Mouse (Mus musculus) intestine, embryonic 14.5 days (tissue): ENCODE measurements around the gene Gm21865. TPM values are rescaled to one million over a fixed set of nuclear protein-coding genes. Genes with fewer than 3 reads are reported as not detected.
"Not testable (repeated sequence)": the region's sequence is repeated elsewhere in the genome, so short reads cannot be mapped to it uniquely, and the experiment has no call there.

Experiments
- ATAC-seq: fragments of 200-750 bp; cut with Nextera tagmentation; replicated peaks from 2 replicates; pipeline ENCODE4 v1.8.0; 2017; ENCODE audit warnings: low read depth, moderate number of reproducible peaks, moderate TSS enrichment, moderate library complexity; ENCODE audit not compliant: low FRiP score, low TSS enrichment
- DNase-seq: peaks from one replicate; pipeline ENCODE4 v3.0.0-alpha.2; 2018; ENCODE audit warnings: low spot score
- H3K27ac ChIP-seq: fragments of 300-500 bp; sonication (generic); 2 replicates; pipeline ENCODE4 v1.5.1; 2014; ENCODE audit warnings: low read depth, mild to moderate bottlenecking, control low read depth
- H3K27me3 ChIP-seq: fragments of 300-500 bp; sonication (generic); replicated peaks from 2 replicates; pipeline ENCODE4 v1.6.1; 2014; ENCODE audit warnings: low read length, control low read depth; ENCODE audit not compliant: control insufficient read depth, insufficient read depth
- H3K36me3 ChIP-seq: fragments of 300-500 bp; sonication (generic); 2 replicates; pipeline ENCODE4 v1.6.1; 2014; ENCODE audit warnings: low read length, control low read depth; ENCODE audit not compliant: control insufficient read depth, insufficient read depth
- H3K4me1 ChIP-seq: fragments of 300-500 bp; sonication (generic); replicated peaks from 2 replicates; pipeline ENCODE4 v1.6.1; 2014; ENCODE audit warnings: low read length, control low read depth, mixed read lengths; ENCODE audit not compliant: control insufficient read depth, insufficient read depth
- H3K4me2 ChIP-seq: fragments of 300-500 bp; sonication (generic); 2 replicates; pipeline ENCODE4 v1.6.1; 2014; ENCODE audit warnings: low read length
- H3K4me3 ChIP-seq: fragments of 300-500 bp; sonication (generic); 2 replicates; pipeline ENCODE4 v1.5.1; 2014; ENCODE audit warnings: low read depth, low read length, control low read depth, mixed read lengths
- H3K9ac ChIP-seq: fragments of 300-500 bp; sonication (generic); 2 replicates; pipeline ENCODE4 v1.6.1; 2014; ENCODE audit warnings: mild to moderate bottlenecking, low read length
- H3K9me3 ChIP-seq: fragments of 300-500 bp; sonication (generic); 2 replicates; pipeline ENCODE4 v1.6.1; 2016; ENCODE audit warnings: low read length, control low read depth; ENCODE audit not compliant: control insufficient read depth
- WGBS: fragments of 180-500 bp; shearing (Covaris S2); extraction: QIAGEN DNeasy Blood & Tissue Kit; methylation state at CpG from one replicate; pipeline ENCODE4 v1.1.7; 2014; 5-methylcytosine and 5-hydroxymethylcytosine counted together
- polyA plus RNA-seq: library from polyadenylated mRNA; unstranded; fragments of >200 nt; fragmentation: Nextera tagmentation; extraction: Ambion mirVana; gene quantifications from 2 replicates; pipeline ENCODE4 v1.2.1, GENCODE M21; 2014

Gene Gm21865
- not detected in 2 replicates for polyA plus RNA-seq

DNA sequence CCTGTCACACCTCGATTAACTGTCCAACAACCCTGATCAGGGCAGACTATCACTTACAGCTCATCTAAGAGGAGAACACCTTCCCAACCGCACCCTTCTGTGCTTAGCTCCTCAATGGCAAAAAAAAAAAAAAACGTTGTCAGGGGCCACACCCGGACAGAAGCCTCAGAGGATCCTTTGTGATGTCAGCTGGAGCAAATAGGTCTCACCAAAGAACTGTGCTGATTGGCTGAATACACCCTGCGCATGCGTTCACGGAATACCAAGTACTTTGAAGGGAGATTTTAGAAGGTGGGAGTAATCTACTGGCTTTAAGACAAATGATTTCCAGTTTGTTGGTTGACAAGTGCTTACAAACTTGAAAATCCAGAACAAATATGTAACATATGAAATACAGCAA, at the start of gene Gm21865:
Gene Gm21865, minus strand, starts transcription at position 101 of the 400 bp plus-strand sequence.
- WGBS, result 80% methylated on average over 1 of the region's 7 CpGs
- H3K4me2 ChIP-seq, H3K27me3 ChIP-seq, ATAC-seq, H3K4me3 ChIP-seq, DNase-seq, H3K9me3 ChIP-seq, H3K9ac ChIP-seq, H3K36me3 ChIP-seq, H3K27ac ChIP-seq, H3K4me1 ChIP-seq: not testable (repeated sequence)

Other genes starting within 250 kb of the Gm21865 start
- not detected in 2 replicates for gene Gm21882, start 64.6 kb upstream of the Gm21865 start, polyA plus RNA-seq